Comparison of ENCODE assay signal across 18 mouse cellular contexts in genomic region chr14:64524641-64525040, GRCm38 (mm10).
DNase-seq lines count a peak whose midpoint lies in the region; ATAC-seq and TF ChIP-seq lines count a peak whose summit lies in the region.
"Had no signal": no experiment of that assay in that cellular context is flagged by ENCODE, and none has a peak within 500 bp of the region (broad histone marks: within the 10 kb centered on the region; RNA-seq: fewer than 3 reads in every experiment).

No protein-coding gene starts in this region.

- peak; percentile 38; the same call in 1 of the 2 replicates for ATAC-seq in forebrain, embryonic 16.5 days
- ATAC-seq in midbrain, postnatal 0 days (ENCODE audit: low FRiP score), result no peak
- ATAC-seq: liver, embryonic 12.5 days had no signal

- no peaks in the 10 kb centered on the region for H3K27me3 ChIP-seq in forebrain, embryonic 16.5 days (replicated peaks; ENCODE audit: control insufficient read depth, insufficient read depth, low read length)
- no peaks in the 10 kb centered on the region for H3K27me3 ChIP-seq in midbrain, postnatal 0 days (ENCODE audit: insufficient read depth, low read length)
- H3K27me3 ChIP-seq: CH12.LX; embryonic facial prominence, embryonic 15.5 days; intestine, embryonic 15.5 days; lung, embryonic 15.5 days had no signal

- H3K4me3 ChIP-seq in forebrain, embryonic 16.5 days (replicated peaks; ENCODE audit: low read length), result no peak overlapping the region
- no peak overlapping the region for H3K4me3 ChIP-seq in midbrain, postnatal 0 days (ENCODE audit: low read depth, low read length)
- H3K4me3 ChIP-seq: embryonic facial prominence, embryonic 15.5 days; heart, embryonic 10.5 days; intestine, embryonic 15.5 days; limb, embryonic 10.5 days; liver, embryonic 12.5 days; lung, embryonic 15.5 days had no signal

- 40% methylated on average over 8 of the region's 8 CpGs for WGBS in forebrain, embryonic 16.5 days
- 29% methylated on average over 8 of the region's 8 CpGs for WGBS in midbrain, postnatal 0 days

- peak overlapping the region; percentile 64 for H3K27ac ChIP-seq in forebrain, embryonic 16.5 days (ENCODE audit: low read length)
- 0 out of 2 replicates have a peak overlapping the region, but pooled peaks have one; percentile 26 for H3K27ac ChIP-seq in midbrain, postnatal 0 days (ENCODE audit: low read depth, low read length)
- H3K27ac ChIP-seq: embryonic facial prominence, embryonic 15.5 days; heart, embryonic 10.5 days; intestine, embryonic 15.5 days; limb, embryonic 10.5 days; liver, embryonic 12.5 days; lung, embryonic 15.5 days had no signal

- no peaks in the 10 kb centered on the region for H3K36me3 ChIP-seq in forebrain, embryonic 16.5 days (ENCODE audit: control insufficient read depth, insufficient read depth)
- no peaks in the 10 kb centered on the region for H3K36me3 ChIP-seq in midbrain, postnatal 0 days (ENCODE audit: insufficient read depth, low read length)
- H3K36me3 ChIP-seq: embryonic facial prominence, embryonic 15.5 days; heart, embryonic 10.5 days; intestine, embryonic 15.5 days; limb, embryonic 10.5 days; liver, embryonic 12.5 days; lung, embryonic 15.5 days had no signal

- peaks cover 19% of the 10 kb centered on the region for H3K4me1 ChIP-seq in forebrain, embryonic 16.5 days (replicated peaks; ENCODE audit: control insufficient read depth, insufficient read depth, low read length)
- no peaks in the 10 kb centered on the region for H3K4me1 ChIP-seq in midbrain, postnatal 0 days (ENCODE audit: insufficient read depth, low read length)
- H3K4me1 ChIP-seq: embryonic facial prominence, embryonic 15.5 days; liver, embryonic 12.5 days; lung, embryonic 15.5 days had no signal

- no peaks in the 10 kb centered on the region for H3K9me3 ChIP-seq in forebrain, embryonic 16.5 days (ENCODE audit: control insufficient read depth, low read length)
- no peaks in the 10 kb centered on the region for H3K9me3 ChIP-seq in midbrain, postnatal 0 days (ENCODE audit: low read length)
- H3K9me3 ChIP-seq: embryonic facial prominence, embryonic 15.5 days; heart, embryonic 10.5 days; intestine, embryonic 15.5 days; limb, embryonic 10.5 days; liver, embryonic 12.5 days; lung, embryonic 15.5 days had no signal

- peak; percentile 25 for DNase-seq in embryo, embryonic 10.5 days (ENCODE audit: low spot score)
- DNase-seq in embryo, embryonic 10 days (ENCODE audit: low spot score), result no peak
- peak; percentile 21 for DNase-seq in left cerebral cortex, postnatal 4 days
- no peak for DNase-seq in left cerebral cortex, adult 18-20 months (ENCODE audit: low spot score in 2 of 2)
- DNase-seq in midbrain, postnatal 0 days (ENCODE audit: low spot score), result no peak
- DNase-seq in thymus, adult 18-20 months, result no peak
- DNase-seq in urinary bladder, postnatal 4 days (ENCODE audit: low spot score in 2 of 2), result no peak
- DNase-seq: gastrocnemius, postnatal 25 days; layer of hippocampus, adult 9-11 months; thymus, postnatal 25 days had no signal

- no peak overlapping the region for H3K9ac ChIP-seq in forebrain, embryonic 16.5 days (replicated peaks; ENCODE audit: low read depth, low read length)
- H3K9ac ChIP-seq in midbrain, postnatal 0 days (replicated peaks; ENCODE audit: low read length, poor library complexity, severe bottlenecking), result no peak overlapping the region
- H3K9ac ChIP-seq: embryonic facial prominence, embryonic 15.5 days; intestine, embryonic 15.5 days; liver, embryonic 12.5 days; lung, embryonic 15.5 days had no signal

- no peak overlapping the region for H3K4me2 ChIP-seq in forebrain, embryonic 16.5 days (ENCODE audit: low read length)
- no peak overlapping the region for H3K4me2 ChIP-seq in midbrain, postnatal 0 days (ENCODE audit: low read depth, low read length, poor library complexity, severe bottlenecking)
- H3K4me2 ChIP-seq: embryonic facial prominence, embryonic 15.5 days; intestine, embryonic 15.5 days; liver, embryonic 12.5 days; lung, embryonic 15.5 days had no signal

- intact Hi-C loops in left cerebral cortex, postnatal 4 days (cut with DNase I), result no loop called here

- TF ChIP-seq CTCF in midbrain, postnatal 0 days (IDR thresholded peaks at IDR 0.05), result no peak

Comparison
In these comparisons a context has a peak if more than half of its experiments do, and no peak if none do; other contexts are left out.
1. DNase-seq: peak in embryo, embryonic 10.5 days (single experiment) and left cerebral cortex, postnatal 4 days (single experiment); none in embryo, embryonic 10 days (single experiment), left cerebral cortex, adult 18-20 months (0 of 2), midbrain, postnatal 0 days (single experiment), thymus, adult 18-20 months (0 of 2) and urinary bladder, postnatal 4 days (0 of 2).